Mouse (Mus musculus) bone marrow macrophage, adult 2 months (primary cell): ENCODE results near the gene Tmem86a.

Experiments
- CTCF ChIP-seq: IDR thresholded peaks from 2 replicates; pipeline ENCODE4 v1.5.1; 2012; ENCODE audit warnings: low read depth, mild to moderate bottlenecking, low read length, moderate library complexity
- POLR2A ChIP-seq: IDR thresholded peaks from 2 replicates; pipeline ENCODE4 v1.6.1; 2012; ENCODE audit warnings: mild to moderate bottlenecking, low read depth, low read length, borderline replicate concordance

DNA sequence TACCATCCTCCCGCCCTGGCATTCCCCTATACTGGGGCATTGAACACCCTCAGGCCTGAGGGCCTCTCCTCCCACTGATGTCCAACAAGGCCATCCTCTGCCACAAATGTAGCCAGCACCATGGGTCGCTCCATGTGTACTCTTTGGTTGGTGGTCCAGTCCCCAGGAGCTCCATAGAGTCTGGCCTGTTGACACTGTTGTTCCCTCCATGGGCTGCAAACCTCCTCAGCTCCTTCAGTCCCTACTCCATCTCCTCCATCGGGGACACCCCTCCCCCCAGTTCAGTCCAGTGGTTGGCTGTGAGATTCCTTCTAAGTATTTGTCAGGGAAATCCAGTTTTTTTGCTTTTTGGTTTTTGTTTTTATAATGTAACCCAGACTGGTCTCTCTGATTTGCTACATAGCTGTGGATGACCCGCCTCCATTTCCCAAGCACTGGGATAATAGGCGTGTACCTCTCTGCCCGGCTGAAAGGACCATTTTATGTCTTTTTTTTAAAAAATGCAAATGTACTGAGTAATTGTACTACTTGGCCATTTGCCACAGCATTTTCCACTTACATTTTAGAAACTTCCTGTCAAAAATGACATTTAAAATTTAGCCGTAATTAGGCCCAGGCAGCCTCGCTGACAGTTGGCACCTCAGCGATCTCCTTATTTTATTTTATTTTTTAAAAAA lies 19.7 kb upstream of the Tmem86a start:
- TF ChIP-seq CTCF, result no peak
- TF ChIP-seq POLR2A, result no peak
